Mouse (Mus musculus) c-Kit-positive CD71-negative TER-119-negative erythroid progenitor cells, embryonic 14.5 days (primary cell): ENCODE data around the gene Tkt.

Source experiments
- DNase-seq: peaks from one replicate; pipeline ENCODE4 v3.0.0-alpha.2; 2013; ENCODE audit warnings: low read depth

The Tkt gene

GRCm38 (mm10) chr14:30585323-30585722, 37.2 kb downstream of the Tkt start:
- no peak for DNase-seq

DNA sequence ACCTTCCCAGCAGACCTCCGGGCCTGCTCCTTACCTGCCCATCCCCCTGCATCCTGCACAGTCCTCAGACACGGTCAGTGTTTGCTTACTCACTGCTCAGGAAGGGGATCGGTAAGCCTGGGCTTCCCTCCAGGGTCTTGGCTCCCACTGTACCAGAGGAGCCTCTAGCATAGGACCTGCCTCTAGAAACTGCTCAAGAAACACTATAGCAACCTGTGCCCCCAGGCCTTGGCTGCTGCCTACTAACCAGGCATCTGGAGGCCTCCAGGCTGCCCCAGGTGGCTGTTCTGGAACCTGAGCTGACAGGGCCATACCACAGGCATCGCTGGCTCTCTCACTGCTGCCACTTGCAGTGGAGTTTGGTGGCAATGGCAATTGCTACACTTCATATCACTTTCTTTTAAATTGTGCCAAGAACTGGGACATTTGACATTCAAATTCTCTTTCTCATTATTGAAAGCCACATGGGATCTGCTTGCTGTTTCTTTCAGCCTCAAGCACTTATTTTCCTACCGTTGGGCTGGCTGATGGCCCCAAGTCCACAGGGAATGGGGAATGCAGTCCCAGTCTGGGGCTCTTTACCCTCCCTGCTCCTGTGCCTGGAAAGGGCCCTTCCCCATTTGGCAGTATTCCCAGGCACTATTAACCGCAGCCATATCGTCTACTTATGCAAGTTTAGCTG, 38.8 kb downstream of the Tkt start:
- DNase-seq = no peak

GRCm38 (mm10) chr14:30590041-30590645, 42.0 kb downstream of the Tkt start:
- DNase-seq = no peak

GRCm38 (mm10) chr14:30590918-30591317, 42.8 kb downstream of the Tkt start:
- no peak for DNase-seq

GRCm38 (mm10) chr14:30591417-30591816, 43.3 kb downstream of the Tkt start:
- DNase-seq = peak; percentile 72

DNA sequence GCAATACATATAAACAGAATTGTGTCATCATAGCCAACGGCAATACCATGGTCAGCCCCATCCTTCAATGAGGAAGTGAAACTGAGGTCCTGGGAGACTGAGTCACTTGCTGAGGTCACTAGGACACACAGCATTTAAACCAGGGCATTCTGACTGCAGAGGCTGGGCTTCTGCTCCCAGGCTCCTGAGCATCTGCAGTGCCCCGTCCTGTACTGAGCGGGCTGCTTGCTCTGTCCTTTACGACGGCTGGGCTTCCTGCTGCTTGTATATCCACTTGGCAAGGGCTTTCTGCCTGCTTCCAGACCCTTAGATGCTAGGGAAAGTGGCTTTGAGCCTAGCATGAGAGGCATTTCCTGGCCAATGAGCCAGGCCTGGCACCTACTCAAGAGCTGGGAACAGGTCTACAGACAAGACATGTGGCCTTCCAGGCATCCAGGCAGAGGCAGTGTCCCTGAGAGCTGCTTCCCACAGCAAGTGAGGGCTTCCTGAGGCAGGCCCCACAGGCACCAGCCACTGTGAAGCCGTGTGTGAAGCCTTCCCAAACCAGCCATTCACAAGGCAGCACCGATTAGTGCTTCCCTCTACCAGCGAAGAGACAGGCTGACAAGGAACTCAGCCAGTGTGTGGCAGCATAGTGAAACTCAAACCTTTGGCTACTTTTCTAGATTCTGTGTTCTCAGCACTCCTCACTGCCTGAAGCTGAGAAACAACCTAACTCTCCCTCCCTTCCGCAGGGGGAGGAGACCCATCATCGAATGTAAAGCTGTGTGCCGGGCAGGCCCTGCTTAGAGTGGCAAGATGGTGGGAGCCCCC, 45.3 kb downstream of the Tkt start:
- peak; percentile 62 for DNase-seq

- no peak for DNase-seq
Observed at GRCm38 (mm10) chr14:30594092-30594695, 46.0 kb downstream of the Tkt start.

- DNase-seq = no peak
Observed at GRCm38 (mm10) chr14:30595576-30596313, 47.6 kb downstream of the Tkt start.

DNA sequence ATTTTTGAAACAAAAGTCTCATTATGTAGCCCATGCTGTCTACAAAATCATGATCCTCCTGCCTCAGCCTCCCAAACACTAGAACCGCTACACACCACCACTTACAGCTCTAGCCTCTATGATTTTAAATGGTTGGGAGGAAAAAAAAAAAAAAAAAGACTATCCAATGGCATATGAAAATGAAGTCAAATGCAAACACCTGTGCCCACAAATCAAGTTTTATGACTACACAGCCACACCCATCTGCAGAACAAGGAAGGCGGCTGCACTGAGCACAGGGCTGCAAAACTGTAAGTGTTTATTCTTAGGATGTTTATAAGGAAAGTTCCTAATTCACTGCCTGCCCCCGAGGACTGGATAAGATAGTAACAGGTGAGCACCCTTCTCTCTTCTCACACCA, 48.2 kb downstream of the Tkt start:
- DNase-seq = no peak

- DNase-seq = no peak
Observed at GRCm38 (mm10) chr14:30597142-30597541, 49.0 kb downstream of the Tkt start.

GRCm38 (mm10) chr14:30606817-30607216, 58.7 kb downstream of the Tkt start:
- no peak for DNase-seq

DNA sequence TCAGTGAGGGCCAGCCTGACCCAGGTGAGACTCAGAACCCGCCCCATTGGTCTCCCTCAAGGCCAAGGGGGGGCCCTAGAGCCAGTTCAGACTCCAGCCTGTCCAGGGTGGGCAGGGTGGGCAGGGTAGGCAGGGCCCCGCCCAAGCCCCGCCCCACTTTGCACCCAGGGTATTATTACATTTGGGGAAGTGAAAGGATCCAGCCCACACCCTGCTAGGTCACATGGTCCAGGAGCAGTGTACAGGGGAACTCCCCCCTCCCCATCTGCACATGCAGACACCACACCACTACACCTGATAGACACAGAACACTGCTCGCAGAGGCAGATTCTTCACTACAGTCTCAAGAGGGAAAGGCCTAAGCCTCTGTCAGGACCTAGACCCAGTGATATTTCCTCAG, 59.5 kb downstream of the Tkt start:
- DNase-seq = no peak

DNA sequence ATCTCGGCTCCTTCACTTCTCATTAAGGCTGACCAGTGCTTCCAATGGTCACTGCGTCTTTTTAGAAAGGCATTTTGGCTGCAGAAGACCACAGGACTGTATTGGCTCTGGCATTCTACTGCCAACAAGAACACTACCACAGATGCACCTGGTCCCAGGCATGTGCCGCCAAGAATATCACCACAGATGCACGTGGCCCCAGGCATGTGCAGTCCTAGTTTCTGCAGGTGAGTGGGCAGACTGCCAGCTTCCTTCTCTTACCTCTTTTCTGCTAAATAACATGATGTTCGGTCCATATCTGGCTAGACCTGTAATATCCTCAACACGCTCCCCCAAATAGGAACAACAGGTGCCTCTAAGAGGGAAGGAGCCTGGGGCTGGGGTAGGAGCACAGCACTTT, 60.0 kb downstream of the Tkt start:
- no peak for DNase-seq

GRCm38 (mm10) chr14:30609499-30609898, 61.3 kb downstream of the Tkt start:
- no peak for DNase-seq

DNA sequence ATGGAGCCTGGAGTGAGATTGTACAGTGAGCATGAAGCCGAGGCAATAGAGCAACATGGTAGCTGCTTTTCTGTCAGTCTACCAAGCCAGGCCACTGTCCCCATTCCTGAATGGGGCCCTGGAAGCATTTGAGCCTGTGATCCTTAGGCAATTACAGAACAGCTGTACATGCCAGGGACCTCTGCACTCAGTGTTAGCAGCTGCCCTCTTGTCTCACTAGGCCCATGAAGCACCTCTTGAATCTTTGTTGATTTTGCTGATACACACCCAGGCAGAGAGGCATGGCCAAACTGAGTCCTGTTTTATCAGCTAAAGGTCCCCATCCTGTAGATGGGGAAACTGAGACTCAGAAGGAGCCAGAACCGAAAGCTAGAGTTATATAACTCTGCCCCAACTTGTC, 62.1 kb downstream of the Tkt start:
- DNase-seq = no peak

DNA sequence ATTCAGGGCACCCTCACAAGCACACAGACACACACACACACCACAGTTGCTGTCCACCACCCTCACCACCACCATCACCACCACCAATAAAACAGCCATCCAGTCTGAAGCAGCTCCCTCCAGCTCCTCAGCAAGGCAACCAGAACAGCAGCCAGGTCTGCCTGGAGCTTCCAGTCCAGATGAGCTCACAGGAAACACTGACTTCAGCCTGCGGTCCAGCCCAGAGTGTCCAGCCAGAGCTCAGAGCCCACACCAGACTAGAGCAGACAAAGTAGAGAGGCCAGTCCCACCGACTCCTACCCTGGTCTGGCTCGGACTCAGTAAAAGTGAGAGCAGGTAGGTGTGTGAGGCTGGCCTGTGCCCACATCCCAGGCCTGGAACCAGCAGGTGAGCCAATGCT, 62.8 kb downstream of the Tkt start:
- no peak for DNase-seq

DNA sequence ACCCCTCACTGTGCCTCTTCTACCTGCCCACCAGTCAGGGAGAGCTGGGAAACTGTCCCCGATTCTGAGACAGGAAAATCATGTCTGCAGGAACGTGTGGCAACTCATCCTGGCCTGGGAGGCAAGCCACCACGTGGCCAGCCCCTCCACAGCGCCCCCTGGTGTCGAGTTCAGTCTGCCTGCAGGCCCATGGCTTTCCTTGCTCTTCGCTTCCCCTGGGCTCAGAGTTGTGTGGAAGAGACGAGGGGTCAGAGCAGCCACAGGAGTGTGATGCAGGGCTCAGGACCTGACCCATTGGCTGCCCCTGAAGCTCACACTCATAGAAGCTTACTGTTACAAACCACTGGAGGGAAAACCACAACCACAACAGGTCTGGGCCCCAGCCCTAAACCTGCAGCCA, 64.4 kb downstream of the Tkt start:
- peak; percentile 69 for DNase-seq

GRCm38 (mm10) chr14:30612962-30613715, 65.0 kb downstream of the Tkt start:
- DNase-seq = no peak

DNA sequence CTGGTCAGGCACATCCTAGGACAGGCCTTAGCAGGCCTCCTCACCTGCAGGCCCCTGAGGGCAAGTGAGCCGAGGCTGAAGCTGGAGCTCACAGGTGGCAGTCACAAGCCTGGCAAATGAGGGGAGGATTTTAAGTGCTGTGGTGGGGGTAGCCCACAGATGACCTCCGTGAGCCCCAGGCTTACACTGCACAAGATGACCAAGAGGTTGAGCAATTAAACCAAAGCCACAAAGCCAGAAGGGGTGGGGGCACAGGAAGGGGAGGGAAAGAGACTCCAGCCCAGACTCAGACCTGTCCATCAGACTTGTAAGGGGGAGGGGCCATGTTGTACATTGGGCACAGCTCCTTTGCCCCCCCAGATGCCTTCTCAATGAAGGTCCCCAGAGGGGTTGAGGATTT, 68.6 kb downstream of the Tkt start:
- DNase-seq = no peak

- no peak for DNase-seq
Observed at GRCm38 (mm10) chr14:30618746-30619275, 70.7 kb downstream of the Tkt start.

- no peak for DNase-seq
Observed at GRCm38 (mm10) chr14:30619982-30620578, 71.9 kb downstream of the Tkt start.
